18 mouse cellular contexts compared by ENCODE assay signal in the genomic region with DNA sequence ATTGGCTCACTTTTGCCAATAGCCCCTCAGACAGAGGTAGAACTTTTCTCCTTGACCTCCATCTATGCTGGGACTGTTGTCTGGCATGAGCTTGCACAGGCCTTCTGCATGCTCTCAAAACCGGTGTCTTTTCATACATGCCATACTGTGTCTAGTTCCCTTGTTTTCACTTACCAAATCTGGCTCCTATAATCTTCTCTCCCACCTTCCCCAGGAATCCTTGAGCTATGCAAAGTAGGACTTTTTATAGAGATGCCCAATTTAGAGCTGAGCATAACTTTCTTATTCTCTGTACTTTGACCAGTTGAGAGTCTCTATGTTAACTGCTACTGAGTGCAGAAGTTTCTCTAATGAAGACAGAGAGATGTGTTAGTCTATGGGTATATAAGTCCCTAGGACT.
DNase-seq lines count a peak whose midpoint lies in the region; ATAC-seq lines count a peak whose summit lies in the region.
"Had no signal": no experiment of that assay in that cellular context is flagged by ENCODE, and none has a peak within 500 bp of the region (broad histone marks: within the 10 kb centered on the region; RNA-seq: fewer than 3 reads in every experiment).

No protein-coding gene starts in this region.

- peak; percentile 92 for ATAC-seq in frontal cortex, adult (ENCODE audit: low TSS enrichment)
- ATAC-seq: activated CD4-positive, CD25-positive, alpha-beta regulatory T cell, adult 4 months; CD4-positive, CD25-positive, alpha-beta regulatory T cell, adult 4 months; Patski had no signal

- DNase-seq in frontal cortex, postnatal 36 days (ENCODE audit: low spot score in 2 of 2): no peak
- DNase-seq in brain, adult 2 months (ENCODE audit: low read depth, low spot score): peak; percentile 2
- no peak for DNase-seq in retina, embryonic 14.5 days (ENCODE audit: low spot score)
- DNase-seq: adrenal gland, adult 2 months; adrenal gland, adult 8-10 months; adrenal gland, postnatal 10 days; adrenal gland, postnatal 14 days; adrenal gland, postnatal 25 days; adrenal gland, postnatal 36 days; B cell, adult 2 months; cerebellum, adult 11 months; cerebellum, adult 11-12 months; cerebellum, adult 18-20 months; cerebellum, adult 2 months had no signal
